Mouse (Mus musculus) left cerebral cortex, postnatal 25 days (tissue): ENCODE measurements around the gene Slc4a2. TPM values are rescaled to one million over a fixed set of nuclear protein-coding genes. Genes with fewer than 3 reads are reported as not detected.

Experiments
- DNase-seq, 2 experiments: peaks; one replicate each; pipeline ENCODE4 v3.0.0; 2022; ENCODE audit warnings: low spot score in 2 of 2, mixed read lengths in 1 of 2
- intact Hi-C: fragments of 180-260 bp; cut with DNase I; formaldehyde crosslinking; loops from one replicate; pipeline ENCODE4 v1.15.1; 2025
- total RNA-seq, 2 experiments: library from RNA; stranded (reverse); gene quantifications; 2 replicates each; pipeline ENCODE4 v1.2.3; 2021

Gene Slc4a2
- total RNA-seq, 2 experiments from 2014 or later, result 28.5 to 33.2 TPM

DNA sequence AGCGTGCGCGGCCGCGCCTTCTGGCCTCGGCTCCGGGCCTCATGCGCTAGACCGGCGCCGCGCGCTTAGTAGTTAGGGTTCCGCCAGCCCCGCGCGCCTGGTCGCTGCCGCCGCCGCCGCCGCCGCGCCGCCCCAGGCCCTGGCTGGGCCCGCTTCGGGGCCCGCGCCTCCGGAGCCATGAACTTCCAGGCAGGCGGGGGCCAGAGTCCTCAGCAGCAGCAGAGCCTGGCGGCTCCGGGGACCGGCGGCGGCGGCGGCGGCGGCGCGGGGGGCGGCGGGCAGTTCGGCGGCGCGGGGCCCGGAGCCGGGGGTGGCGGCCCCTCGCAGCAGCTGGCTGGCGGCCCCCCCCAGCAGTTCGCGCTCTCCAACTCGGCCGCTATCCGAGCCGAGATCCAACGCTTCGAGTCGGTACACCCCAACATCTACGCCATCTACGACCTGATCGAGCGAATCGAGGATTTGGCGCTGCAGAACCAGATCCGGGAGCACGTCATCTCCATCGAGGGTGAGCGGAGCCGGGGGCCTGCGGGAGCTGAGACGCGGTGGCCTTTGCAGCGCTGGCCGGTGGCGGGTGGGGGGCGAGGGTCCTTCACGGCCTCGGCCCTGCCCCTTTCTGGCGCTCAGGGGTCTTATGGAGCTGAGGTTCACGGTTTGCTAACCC lies 28.5 kb downstream of the Slc4a2 start, which contains the start of gene Agap3:
Gene Agap3 (plus strand): TSS at position 148 of the 661 bp plus-strand sequence.
- DNase-seq, result peak in 1 of 2 experiments; percentile 35
- intact Hi-C loops, result no loop called here

- peak in 1 of 2 experiments; percentile 42 for DNase-seq
- intact Hi-C loops, result no loop called here
These were observed 29.1 kb downstream of the Slc4a2 start for GRCm38 (mm10) chr5:24452691-24453233.

DNA sequence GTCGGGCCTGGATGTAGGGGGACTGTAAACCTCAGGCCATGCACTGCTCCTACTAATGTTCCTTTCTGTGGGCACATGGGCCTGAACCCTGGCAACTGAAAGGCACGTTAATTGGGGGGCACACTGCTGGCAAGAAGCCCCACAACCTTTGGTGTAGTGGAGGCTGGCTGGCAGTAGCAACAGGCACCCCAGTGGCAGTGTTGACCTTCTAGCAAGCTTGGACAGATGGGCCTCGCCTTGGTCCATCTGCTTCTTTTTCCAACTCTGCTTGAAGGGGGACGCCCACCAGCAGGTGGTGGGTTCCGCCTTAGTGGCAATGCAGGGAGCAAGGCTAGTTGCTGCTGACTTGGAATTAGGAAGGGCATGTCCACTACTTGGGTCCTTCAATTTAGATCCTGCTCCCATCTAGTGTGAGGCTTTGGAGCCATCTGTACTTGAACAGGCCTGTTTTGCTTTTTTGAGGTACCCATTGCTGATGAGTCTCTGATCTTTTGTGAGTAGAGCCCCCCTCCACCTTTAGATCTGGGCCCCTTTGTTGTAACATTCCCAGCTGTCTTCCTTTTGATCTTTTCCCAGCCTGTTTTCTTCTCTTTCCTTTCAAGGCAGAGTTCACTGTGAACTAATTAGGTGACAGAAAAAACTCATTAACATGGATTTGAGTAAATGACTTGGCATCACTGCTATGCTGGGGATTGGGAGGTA lies 29.8 kb downstream of the Slc4a2 start:
- intact Hi-C loops, result no loop called here

DNA sequence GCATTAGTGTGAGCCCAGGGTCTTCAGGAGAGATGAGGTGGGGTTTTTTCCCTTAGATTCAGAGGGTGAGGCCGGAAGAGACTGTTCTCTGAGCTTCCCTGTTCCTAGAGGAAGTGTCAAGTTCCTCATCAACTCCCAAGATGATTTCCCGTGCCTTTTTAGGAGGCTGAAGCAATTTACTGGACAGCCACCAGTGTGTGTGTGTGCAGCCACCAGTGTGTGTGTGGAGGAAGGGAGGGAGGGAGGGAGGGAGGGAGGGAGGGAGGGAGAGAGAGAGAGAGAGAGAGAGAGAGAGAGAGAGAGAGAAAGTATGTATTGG lies 30.3 kb downstream of the Slc4a2 start:
- intact Hi-C loops, result no loop called here
- DNase-seq, result no peak

More for the DNA sequence above, 29.8 kb downstream of the Slc4a2 start:
- no peak for DNase-seq

- intact Hi-C loops, result no loop called here
- DNase-seq, result no peak
These were observed 31.4 kb downstream of the Slc4a2 start for GRCm38 (mm10) chr5:24455076-24455475.

- intact Hi-C loops, result no loop called here
- no peak for DNase-seq
These were observed 32.0 kb downstream of the Slc4a2 start for GRCm38 (mm10) chr5:24455613-24456012.

DNA sequence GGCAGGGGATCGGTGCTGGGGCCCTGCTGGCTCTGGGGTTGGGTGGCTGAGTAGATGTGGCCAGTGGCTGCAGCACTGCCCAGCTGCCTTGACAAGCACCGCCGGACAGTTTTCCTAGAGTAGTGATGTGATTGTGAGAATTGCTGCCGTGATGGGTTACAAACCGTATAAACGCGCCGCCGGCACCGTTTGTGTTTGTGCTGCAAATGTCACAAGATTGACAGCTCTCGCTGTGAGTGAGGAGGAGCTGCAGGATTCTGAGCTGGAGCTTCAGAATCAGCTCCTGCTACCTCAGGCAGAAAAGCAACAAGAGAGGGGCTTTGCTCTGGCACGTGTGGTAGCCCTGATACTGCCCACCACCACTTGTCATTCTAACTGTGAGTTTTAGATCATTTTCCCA lies 43.1 kb downstream of the Slc4a2 start:
- intact Hi-C loops, result no loop called here
- no peak for DNase-seq

GRCm38 (mm10) chr5:24470600-24470999 lies 47.0 kb downstream of the Slc4a2 start:
- intact Hi-C loops, result loop anchor here (5.0 kb wide), 1 partner anchor 73 kb away; no protein-coding TSS in a partner anchor
- peak; percentile 78 to 84 for DNase-seq

DNA sequence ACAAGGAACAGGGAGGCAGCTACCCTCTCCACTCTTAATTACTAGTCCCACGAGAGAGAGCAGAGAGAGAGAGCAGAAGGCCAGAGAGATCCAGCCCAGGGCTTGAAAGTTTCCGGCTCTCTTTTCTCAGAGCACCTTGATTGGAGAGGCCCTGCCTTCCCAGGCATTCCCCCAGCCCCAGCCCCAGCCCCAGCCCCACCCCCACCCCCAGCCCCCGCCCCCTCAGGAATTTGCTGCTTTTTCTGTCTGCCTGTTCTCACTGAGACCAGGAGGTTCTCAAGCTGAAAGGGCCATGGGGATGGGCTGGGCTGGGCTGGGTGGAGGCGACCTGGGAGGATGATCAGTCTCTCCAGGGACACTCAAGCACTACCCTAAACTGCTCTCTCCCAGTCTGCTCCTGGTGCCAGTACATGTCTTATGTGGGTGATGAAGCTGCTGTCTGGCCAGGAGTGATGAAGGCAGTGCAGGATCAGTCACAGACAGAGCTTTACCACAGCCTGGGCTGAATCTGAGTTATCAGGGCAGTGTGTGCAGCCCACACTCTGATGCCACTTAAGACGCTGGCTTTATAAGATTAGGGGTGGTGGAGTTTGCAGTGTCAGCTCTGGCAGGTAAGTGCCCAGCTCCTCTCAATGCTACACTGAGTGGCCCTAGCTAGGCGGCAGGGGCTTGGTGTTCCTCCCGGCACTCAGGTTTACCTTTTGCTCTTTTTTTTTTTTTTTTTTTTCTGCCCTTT lies 49.4 kb downstream of the Slc4a2 start:
- no peak for DNase-seq
- intact Hi-C loops, result loop anchor here (5.0 kb wide), 1 partner anchor 76 kb away; no protein-coding TSS in a partner anchor

- DNase-seq, result no peak
- intact Hi-C loops, result loop anchor here (5.0 kb wide), 1 partner anchor 77 kb away; no protein-coding TSS in a partner anchor
These were observed 50.5 kb downstream of the Slc4a2 start for GRCm38 (mm10) chr5:24474025-24474722.

- intact Hi-C loops, result loop anchor here (5.0 kb wide), 1 partner anchor 77 kb away; no protein-coding TSS in a partner anchor
- DNase-seq, result peak; percentile 78 to 81
These were observed 51.2 kb downstream of the Slc4a2 start for GRCm38 (mm10) chr5:24474723-24475261.

- DNase-seq, result no peak
- intact Hi-C loops, result no loop called here
These were observed 52.0 kb downstream of the Slc4a2 start for GRCm38 (mm10) chr5:24475476-24476241.

- no peak for DNase-seq
- intact Hi-C loops, result no loop called here
These were observed 54.3 kb downstream of the Slc4a2 start for GRCm38 (mm10) chr5:24477909-24478308.

GRCm38 (mm10) chr5:24481647-24482046 lies 58.0 kb downstream of the Slc4a2 start:
- DNase-seq, result peak; percentile 59 to 65
- intact Hi-C loops, result no loop called here

DNA sequence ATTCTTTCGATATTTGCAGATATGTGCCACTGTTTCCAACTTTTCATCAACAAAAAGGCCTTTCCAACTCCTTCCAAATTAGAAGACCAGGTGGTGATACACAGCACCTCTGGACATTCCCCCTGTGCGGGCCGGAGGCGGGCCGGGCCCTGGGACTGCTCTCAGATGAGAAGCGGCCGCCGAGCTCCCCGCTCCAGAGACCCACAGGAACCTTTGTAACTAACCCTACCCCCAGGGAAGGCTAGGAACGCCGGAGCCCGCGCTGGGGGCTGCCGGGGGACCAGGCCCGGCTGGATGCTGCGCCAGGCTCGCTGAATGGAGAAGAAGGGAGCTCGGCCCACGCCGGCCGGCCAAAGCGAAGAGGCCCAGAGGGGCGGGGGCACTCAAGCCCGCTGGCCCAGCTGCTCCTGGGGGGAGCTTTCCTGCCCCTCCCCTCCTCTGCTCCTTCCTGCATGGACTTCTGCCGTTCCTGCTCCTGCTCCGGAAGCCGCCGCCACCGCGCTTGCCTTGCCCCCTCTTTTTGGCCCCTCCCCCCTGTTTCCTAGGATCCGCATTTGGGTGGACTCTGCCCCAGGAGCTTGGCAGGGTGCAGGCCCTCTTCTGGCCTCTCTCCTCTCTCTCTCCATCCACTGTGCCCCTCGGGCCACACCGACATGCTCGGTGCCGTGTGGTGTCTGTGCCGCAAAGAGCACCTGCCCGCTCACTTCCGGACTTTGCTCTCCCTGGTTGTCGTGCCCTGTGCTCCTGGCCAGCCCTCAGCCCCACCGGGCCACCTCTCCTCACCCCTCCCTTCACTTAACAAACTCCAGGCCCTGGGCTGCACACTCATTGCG lies 58.8 kb downstream of the Slc4a2 start:
- no peak for DNase-seq
- intact Hi-C loops, result no loop called here

DNA sequence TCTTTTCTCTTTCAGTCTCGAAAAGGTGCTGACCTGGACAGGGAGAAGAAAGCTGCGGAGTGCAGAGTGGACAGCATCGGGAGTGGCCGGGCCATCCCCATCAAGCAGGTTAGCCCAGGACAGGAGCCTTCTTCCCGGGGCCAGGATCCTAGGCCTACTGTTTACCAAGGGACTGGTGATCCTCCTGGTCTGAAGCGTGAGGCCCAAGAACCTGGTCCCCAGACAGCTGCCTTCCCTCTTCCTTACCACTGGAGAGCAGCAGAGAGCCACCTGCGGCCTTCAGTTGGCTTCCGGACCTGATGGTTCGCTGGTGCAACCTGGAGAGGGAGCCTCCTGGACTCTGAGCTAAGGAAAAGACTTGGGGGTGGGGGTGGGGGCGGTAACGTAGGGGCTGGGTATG lies 59.7 kb downstream of the Slc4a2 start:
- intact Hi-C loops, result no loop called here
- DNase-seq, result peak; percentile 66 to 84

DNA sequence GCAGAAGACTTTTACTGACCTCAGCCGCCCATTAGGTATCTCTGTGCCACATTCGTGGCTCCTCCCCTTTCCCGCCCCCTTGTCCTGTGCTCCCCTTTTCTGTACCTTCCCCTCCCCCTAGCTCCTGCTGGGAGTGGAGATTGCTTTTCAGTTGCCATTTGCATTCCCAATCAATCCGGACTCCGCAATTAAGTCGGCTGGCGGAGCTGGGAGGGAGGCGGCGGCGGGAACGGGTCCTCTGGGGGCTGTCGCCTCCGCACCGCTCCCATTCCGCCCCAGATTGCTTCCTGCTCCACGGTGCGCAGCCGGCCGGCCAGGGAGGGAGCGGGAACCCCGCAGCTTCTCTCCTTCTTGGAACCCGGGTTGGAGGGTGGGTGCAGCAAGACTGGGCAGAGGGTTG lies 61.3 kb downstream of the Slc4a2 start:
- peak in 1 of 2 experiments; percentile 43 for DNase-seq
- intact Hi-C loops, result no loop called here

DNA sequence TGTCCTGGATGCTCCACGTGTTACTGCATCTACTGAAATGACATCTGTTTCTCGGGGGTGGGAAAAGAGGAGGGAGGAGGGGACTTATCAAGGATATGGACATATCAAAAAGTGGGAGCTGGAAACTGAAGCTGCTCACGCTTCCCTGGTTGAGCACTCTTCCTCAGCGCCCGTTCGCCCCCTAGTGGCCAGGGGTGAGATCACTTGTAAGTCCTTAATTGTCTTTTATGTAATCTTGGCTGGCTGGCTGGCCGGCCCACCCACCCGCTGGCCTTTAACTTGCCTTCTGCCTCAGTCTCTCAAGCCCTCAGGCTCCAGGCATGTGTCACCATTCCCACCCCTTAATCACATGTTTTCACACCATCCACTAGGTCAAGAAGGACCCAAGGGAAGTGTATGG lies 62.5 kb downstream of the Slc4a2 start:
- intact Hi-C loops, result loop anchor here (2.0 kb wide), 1 partner anchor 111 kb away; no protein-coding TSS in a partner anchor

More for the DNA sequence above, 62.5 kb downstream of the Slc4a2 start:
- peak; percentile 85 to 91 for DNase-seq
